Mouse (Mus musculus) liver, postnatal 0 days (tissue): ENCODE results near the gene Amph.

ENCODE experiments used
- CTCF ChIP-seq: sonication (generic); IDR thresholded peaks from 2 replicates; pipeline ENCODE4 v1.5.1; 2016; ENCODE audit warnings: antibody characterized with exemption, low read depth
- EP300 ChIP-seq: IDR thresholded peaks from 2 replicates; pipeline ENCODE4 v1.6.1; 2016; ENCODE audit warnings: antibody characterized with exemption, low read depth, mild to moderate bottlenecking

- TF ChIP-seq EP300 (no peak), CTCF (no peak)
Measured at GRCm38 (mm10) chr13:18988323-18988722, 40.3 kb downstream of the Amph start.
